In genomic region chr4:117391966-117392365, GRCm38 (mm10) we compare ENCODE assay signal across 11 mouse cellular contexts.
DNase-seq lines count a peak whose midpoint lies in the region; ATAC-seq lines count a peak whose summit lies in the region.
"Had no signal": no experiment of that assay in that cellular context is flagged by ENCODE, and none has a peak within 500 bp of the region (broad histone marks: within the 10 kb centered on the region; RNA-seq: fewer than 3 reads in every experiment).

No protein-coding gene starts in this region.

- H3K36me3 ChIP-seq in embryonic facial prominence, embryonic 10.5 days (replicated peaks), result no peaks in the 10 kb centered on the region
- H3K36me3 ChIP-seq in hindbrain, embryonic 14.5 days (replicated peaks; ENCODE audit: control insufficient read depth, insufficient read depth), result no peaks in the 10 kb centered on the region
- H3K36me3 ChIP-seq in midbrain, embryonic 14.5 days (ENCODE audit: control insufficient read depth, insufficient read depth, low read length), result no peaks in the 10 kb centered on the region
- H3K36me3 ChIP-seq: G1E had no signal

- H3K9ac ChIP-seq in hindbrain, embryonic 14.5 days, result no peak overlapping the region
- no peak overlapping the region for H3K9ac ChIP-seq in midbrain, embryonic 14.5 days (replicated peaks; ENCODE audit: low read length)

- peak; percentile 13 for DNase-seq in kidney, postnatal 10 days
- no peak for DNase-seq in kidney, adult 8-10 months
- peak; percentile 72 for DNase-seq in embryonic facial prominence, embryonic 10.5 days (ENCODE audit: low spot score)
- no peak for DNase-seq in hindbrain, embryonic 14.5 days (ENCODE audit: low spot score)
- peak; percentile 37 for DNase-seq in midbrain, embryonic 14.5 days
- DNase-seq in T-cell, adult 2 months (ENCODE audit: low spot score), result no peak
- no peak for DNase-seq in thymus, postnatal 36 days
- DNase-seq in gastrocnemius, postnatal 25 days, result no peak
- DNase-seq: gastrocnemius, postnatal 10 days; lung, postnatal 10 days had no signal

- peak; percentile 24; the same call in 1 of the 2 replicates for ATAC-seq in hindbrain, embryonic 14.5 days (ENCODE audit: low FRiP score)
- ATAC-seq in midbrain, embryonic 14.5 days (ENCODE audit: low FRiP score, low TSS enrichment), result 0 out of 2 replicates have a peak, but pooled peaks have one; percentile 31

- H3K9me3 ChIP-seq in embryonic facial prominence, embryonic 10.5 days, result no peaks in the 10 kb centered on the region
- no peaks in the 10 kb centered on the region for H3K9me3 ChIP-seq in hindbrain, embryonic 14.5 days (ENCODE audit: control insufficient read depth, low read length)
- H3K9me3 ChIP-seq in midbrain, embryonic 14.5 days (ENCODE audit: control insufficient read depth, low read length), result no peaks in the 10 kb centered on the region
- H3K9me3 ChIP-seq: G1E had no signal

- peak overlapping the region; percentile 41 for H3K4me3 ChIP-seq in embryonic facial prominence, embryonic 10.5 days
- no peak overlapping the region for H3K4me3 ChIP-seq in hindbrain, embryonic 14.5 days (replicated peaks; ENCODE audit: low read length)
- H3K4me3 ChIP-seq in midbrain, embryonic 14.5 days (replicated peaks; ENCODE audit: low read depth, low read length), result no peak overlapping the region

- peak overlapping the region; percentile 23; the same call in 1 of the 2 replicates for H3K4me2 ChIP-seq in hindbrain, embryonic 14.5 days (replicated peaks)
- peak overlapping the region; percentile 24 for H3K4me2 ChIP-seq in midbrain, embryonic 14.5 days (ENCODE audit: low read length)

- peak overlapping the region; percentile 41; the same call in 1 of the 2 replicates for H3K27ac ChIP-seq in embryonic facial prominence, embryonic 10.5 days (replicated peaks)
- no peak overlapping the region for H3K27ac ChIP-seq in hindbrain, embryonic 14.5 days
- H3K27ac ChIP-seq in midbrain, embryonic 14.5 days (replicated peaks; ENCODE audit: low read depth, low read length), result 0 out of 2 replicates have a peak overlapping the region, but pooled peaks have one; percentile 8

- peaks cover 59% of the 10 kb centered on the region for H3K27me3 ChIP-seq in embryonic facial prominence, embryonic 10.5 days (replicated peaks; ENCODE audit: low read depth, poor library complexity, severe bottlenecking)
- H3K27me3 ChIP-seq in hindbrain, embryonic 14.5 days (ENCODE audit: control insufficient read depth, insufficient read depth, low read length), result peaks cover 85% of the 10 kb centered on the region
- peaks cover 68% of the 10 kb centered on the region for H3K27me3 ChIP-seq in midbrain, embryonic 14.5 days (ENCODE audit: control insufficient read depth, insufficient read depth, low read length)

- WGBS in embryonic facial prominence, embryonic 10.5 days, result 3% methylated on average over 9 of the region's 9 CpGs
- 1% methylated on average over 9 of the region's 9 CpGs for WGBS in hindbrain, embryonic 14.5 days
- 5% methylated on average over 9 of the region's 9 CpGs for WGBS in midbrain, embryonic 14.5 days

- peaks cover 39% of the 10 kb centered on the region for H3K4me1 ChIP-seq in embryonic facial prominence, embryonic 10.5 days
- H3K4me1 ChIP-seq in hindbrain, embryonic 14.5 days (replicated peaks; ENCODE audit: control insufficient read depth, insufficient read depth, low read length), result peaks cover 11% of the 10 kb centered on the region
- H3K4me1 ChIP-seq in midbrain, embryonic 14.5 days (ENCODE audit: control insufficient read depth, insufficient read depth, low read length), result peaks cover 21% of the 10 kb centered on the region

Comparison
In these comparisons a context has a peak if more than half of its experiments do, and no peak if none do; other contexts are left out.
1. DNase-seq: peak in kidney, postnatal 10 days (single experiment), embryonic facial prominence, embryonic 10.5 days (single experiment) and midbrain, embryonic 14.5 days (single experiment); none in kidney, adult 8-10 months (0 of 2), hindbrain, embryonic 14.5 days (single experiment), T-cell, adult 2 months (single experiment), thymus, postnatal 36 days (0 of 2) and gastrocnemius, postnatal 25 days (single experiment).